Mouse (Mus musculus) liver, embryonic 14.5 days (tissue): ENCODE results near the gene Gprc5c.

Experiments
- CTCF ChIP-seq: IDR thresholded peaks from 2 replicates; pipeline ENCODE4 v1.5.1; 2016; ENCODE audit warnings: antibody characterized with exemption, low read depth, control low read depth
- EP300 ChIP-seq: IDR thresholded peaks from 2 replicates; pipeline ENCODE4 v1.6.1; 2016; ENCODE audit warnings: antibody characterized with exemption, low read depth

GRCm38 (mm10) chr11:114810344-114810743 is 40.6 kb upstream of the Gprc5c start:
- TF ChIP-seq CTCF (no peak), EP300 (no peak)
